Mouse (Mus musculus) brown adipose tissue, adult 24 weeks (tissue): ENCODE results near the gene Gm21987. TPM values are rescaled to one million over a fixed set of nuclear protein-coding genes. Genes with fewer than 3 reads are reported as not detected.

Experiments
- H3K27ac ChIP-seq: fragments of 200-500 bp; replicated peaks from 2 replicates; pipeline ENCODE4 v1.5.1; 2012; ENCODE audit warnings: low read depth, mild to moderate bottlenecking, low read length
- H3K4me1 ChIP-seq: fragments of 200-500 bp; 2 replicates; pipeline ENCODE4 v1.6.1; 2012; ENCODE audit warnings: low read length, mixed read lengths; ENCODE audit not compliant: control insufficient read depth, insufficient read depth, insufficient read length
- H3K4me3 ChIP-seq: fragments of 200-500 bp; 2 replicates; pipeline ENCODE4 v1.5.1; 2012; ENCODE audit warnings: low read depth, mild to moderate bottlenecking, low read length, moderate library complexity; ENCODE audit not compliant: insufficient read depth
- polyA plus RNA-seq: library from polyadenylated mRNA; stranded (reverse); fragments of >200 nt; gene quantifications from 2 replicates; pipeline ENCODE4 v1.2.4, GENCODE M21; 2012; ENCODE audit not compliant: missing spikeins, insufficient read depth, insufficient read length

Gene Gm21987
- 2.9 TPM in 1 of 2 replicates, not detected in the other for polyA plus RNA-seq

DNA sequence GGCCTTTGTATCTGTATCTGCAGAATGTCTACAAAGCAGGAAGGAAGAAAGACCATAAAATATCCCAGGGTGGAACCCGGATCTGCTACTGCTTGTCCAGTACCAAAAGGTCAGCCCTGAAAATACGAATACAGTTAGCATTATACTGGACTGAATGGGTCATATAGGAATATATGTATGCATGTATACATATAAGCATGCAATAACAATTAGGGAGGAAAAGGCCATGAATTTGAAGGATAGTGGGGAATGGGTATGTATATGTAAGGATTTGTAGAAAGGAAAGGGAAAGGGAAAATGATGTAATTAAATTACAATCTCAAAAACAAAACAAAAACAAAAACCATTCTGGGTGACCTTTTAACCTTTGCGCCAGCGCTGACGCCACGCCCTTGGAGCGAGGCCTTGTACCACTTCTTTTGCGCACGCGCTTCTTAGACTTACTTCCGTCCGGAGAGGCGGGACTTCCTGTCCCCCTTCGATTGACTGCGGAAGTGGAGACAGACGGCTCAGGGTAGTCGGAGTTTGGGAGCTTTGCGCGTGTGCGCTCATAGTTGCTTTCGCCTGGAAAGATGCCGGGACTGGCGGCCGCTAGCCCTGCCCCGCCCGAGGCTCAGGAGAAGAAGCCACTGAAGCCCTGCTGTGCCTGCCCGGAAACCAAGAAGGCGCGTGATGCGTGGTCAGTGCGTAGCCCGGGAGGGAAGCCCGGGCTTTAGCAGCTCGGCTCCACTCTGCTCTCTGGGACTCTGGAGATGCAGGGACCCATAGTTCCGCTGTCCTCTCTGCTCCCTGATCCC is at the start of gene Gm21987, which contains the start of gene Cox17:
Gene Gm21987 (plus strand): TSS at position 512 of the 797 bp plus-strand sequence.
Gene Cox17 (plus strand): TSS at position 463 of the 797 bp plus-strand sequence.
- H3K27ac ChIP-seq, result peak within 1 kb of the TSS; percentile 96
- peak within 1 kb of the TSS; percentile 98 for H3K4me3 ChIP-seq
- H3K4me1 ChIP-seq, result peaks cover 4% of the 10 kb centered on the region; the same call in 1 of the 2 replicates

DNA sequence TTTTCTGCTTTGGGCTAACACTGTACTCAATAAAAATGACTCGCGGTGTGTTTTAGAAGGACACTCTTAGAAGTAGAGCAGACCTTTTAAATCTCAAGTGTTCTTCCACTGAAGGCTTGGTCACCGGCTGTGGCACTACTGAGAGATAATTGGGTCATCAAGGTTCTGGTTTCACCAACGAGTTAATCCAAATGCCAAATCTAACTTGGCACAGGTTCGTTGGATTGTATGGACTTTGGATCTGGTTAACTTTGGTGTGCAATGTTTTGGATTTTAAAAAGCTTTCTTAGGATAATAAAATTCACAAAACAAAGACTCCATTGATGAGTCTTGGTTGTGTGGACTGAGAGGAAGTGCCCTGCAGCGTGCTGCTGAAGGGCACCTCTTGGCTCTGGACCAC is 48.4 kb upstream of the Gm21987 start:
- Histone ChIP-seq H3K27ac (no peak overlapping the region), H3K4me1 (no peaks in the 10 kb centered on the region), H3K4me3 (no peak overlapping the region)

DNA sequence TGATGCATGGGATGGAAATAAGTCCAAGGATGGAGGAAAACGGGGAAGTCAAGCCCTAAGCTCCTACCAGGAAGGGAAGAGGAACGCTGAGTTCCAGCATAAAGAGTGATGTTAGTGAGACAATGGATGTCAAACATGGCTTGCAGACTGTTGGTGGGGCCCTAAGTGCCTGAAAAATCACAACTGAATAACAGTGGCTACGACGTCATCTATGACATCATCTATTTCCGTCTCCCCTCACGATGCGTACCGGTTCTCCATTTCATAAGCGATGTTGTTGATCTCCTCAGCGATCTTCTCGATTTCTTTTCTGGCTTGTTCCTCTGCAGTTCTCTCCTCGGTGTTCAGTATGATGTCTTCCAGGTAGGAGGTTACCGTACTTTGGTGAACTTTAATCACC is 44.5 kb upstream of the Gm21987 start:
- no peak overlapping the region for H3K4me3 ChIP-seq

DNA sequence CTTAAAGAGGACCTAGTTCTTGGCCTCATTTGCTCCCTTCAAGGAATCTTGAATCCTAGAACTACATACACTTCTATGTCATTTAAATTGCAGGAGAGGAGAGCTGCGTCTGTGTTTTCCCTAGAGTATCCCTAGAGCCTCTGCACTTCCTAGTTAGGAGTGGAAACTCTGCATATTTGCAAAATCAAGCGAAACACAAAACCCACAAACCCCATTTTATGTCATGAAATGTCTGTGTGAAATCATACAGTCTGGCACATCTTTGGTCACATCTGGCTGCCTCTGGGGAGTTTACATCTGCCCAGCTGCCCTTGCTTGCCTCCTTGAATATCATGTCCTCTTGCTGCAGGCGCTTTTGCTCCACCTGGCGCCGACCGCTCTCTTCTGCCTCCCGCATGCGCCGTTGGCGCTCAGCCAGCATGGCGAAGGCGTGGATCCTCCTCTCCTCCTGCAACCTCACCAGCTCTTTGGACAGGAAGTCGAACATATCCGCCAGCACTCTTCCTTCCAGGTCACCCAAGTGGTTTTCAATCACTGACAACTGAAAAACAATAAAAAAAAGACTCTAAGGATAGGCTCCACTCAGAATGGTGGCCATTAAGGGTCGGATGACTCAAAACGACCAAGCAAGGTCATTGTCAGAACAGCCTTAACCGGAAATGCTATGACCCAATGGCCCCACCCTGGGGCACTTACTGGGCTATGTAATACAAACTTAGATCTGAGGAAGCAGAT is 42.2 kb upstream of the Gm21987 start:
- peak overlapping the region; percentile 0; the same call in 1 of the 2 replicates for H3K4me3 ChIP-seq
- no peak overlapping the region for H3K27ac ChIP-seq

More for the DNA sequence above, 44.5 kb upstream of the Gm21987 start:
- Histone ChIP-seq H3K27ac (no peak overlapping the region), H3K4me1 (peaks cover 7% of the 10 kb centered on the region; the same call in 1 of the 2 replicates)

DNA sequence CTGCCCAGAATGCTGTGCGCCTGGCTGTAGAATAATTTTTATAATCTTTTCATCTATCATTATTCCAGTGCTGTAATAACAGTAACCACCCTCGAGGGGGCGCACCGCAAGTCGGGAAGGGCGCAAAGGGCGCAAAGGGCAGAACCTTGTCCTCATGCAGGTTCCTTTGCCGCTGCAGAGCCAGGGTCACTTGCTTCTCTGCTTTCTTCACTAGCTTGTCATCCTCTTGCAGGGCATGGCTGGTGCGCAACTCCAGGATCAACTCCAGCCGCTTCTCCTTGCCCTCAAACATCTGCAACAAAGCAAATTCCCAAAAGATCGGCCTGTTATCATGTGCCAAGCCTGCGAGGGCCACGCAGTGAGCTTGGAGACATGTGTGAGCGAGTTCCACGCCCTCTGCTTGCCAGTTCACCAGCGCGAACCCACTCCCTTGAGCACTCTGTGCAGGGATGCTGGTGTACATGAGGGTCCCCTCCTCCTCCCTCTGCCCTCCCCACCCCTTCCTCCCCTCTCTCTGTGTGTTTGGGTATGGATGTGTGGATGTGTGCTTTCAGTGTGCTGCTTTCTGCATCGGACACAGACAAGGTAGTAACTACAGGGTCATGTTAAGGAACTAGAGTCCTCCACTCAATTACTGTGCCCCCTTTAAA is 40.1 kb upstream of the Gm21987 start:
- no peak overlapping the region for H3K4me3 ChIP-seq
- peaks cover 7% of the 10 kb centered on the region; the same call in 1 of the 2 replicates for H3K4me1 ChIP-seq
- no peak overlapping the region for H3K27ac ChIP-seq

More for the DNA sequence above, 42.2 kb upstream of the Gm21987 start:
- peaks cover 7% of the 10 kb centered on the region; the same call in 1 of the 2 replicates for H3K4me1 ChIP-seq

DNA sequence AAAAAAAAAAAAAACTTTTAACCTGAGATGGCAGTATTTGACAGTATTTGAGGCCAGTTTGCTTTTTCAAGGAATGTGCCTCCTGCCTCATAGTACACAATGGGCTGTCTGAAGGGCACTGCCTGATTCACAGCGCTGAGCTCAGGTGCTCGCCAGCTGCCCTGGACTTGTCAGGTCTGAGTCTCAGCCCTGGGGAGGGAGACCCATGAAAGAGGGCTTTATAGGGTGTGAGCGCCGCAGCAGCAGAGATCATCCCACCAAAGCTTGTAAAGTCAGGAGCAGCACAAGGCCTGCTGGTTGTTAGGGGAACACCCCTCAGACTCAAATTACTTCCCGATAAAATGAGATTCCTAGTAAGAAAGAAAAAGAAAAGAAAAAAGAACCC is 39.6 kb upstream of the Gm21987 start:
- Histone ChIP-seq H3K4me1 (peaks cover 7% of the 10 kb centered on the region; the same call in 1 of the 2 replicates), H3K27ac (no peak overlapping the region), H3K4me3 (no peak overlapping the region)

DNA sequence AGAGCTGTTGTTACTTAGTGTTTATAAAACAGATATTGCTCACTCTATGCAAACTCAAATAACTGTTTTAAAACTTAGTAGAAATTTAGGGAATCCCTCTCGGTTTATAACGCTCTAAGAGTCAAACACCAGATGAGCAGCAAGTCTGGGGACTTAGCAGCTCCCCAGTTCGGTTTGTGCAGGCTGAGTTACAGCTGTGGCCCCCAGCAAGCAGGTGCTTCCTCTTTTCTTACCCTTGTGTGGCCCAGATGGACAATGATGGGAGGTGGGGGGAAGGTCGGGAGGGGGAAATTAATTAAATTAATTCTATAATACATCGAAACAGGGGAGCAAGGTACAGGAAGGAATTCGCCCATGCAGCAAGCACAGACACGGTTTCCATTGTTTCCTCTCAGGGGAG is 39.2 kb upstream of the Gm21987 start:
- H3K27ac ChIP-seq, result no peak overlapping the region
- no peak overlapping the region for H3K4me3 ChIP-seq
- peaks cover 7% of the 10 kb centered on the region; the same call in 1 of the 2 replicates for H3K4me1 ChIP-seq

DNA sequence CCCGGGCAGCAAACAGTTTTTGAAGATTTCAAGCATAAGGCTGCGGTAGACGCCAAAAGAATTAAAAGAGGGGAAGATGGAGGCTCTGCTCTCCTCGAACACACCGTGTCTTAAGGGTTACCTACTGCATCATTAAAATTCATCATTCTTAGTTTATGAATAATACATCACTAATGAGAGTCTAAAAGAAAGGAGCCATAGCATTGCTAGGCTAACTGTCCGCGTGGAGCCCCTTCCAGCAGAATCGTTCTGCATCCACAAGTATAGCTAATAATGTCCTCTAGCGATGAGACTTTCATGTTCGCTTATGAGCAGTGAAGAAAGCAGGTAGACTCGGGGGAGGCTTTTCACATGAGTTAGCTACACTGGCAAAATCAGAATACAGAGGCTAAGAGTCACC is 38.6 kb upstream of the Gm21987 start:
- no peak overlapping the region for H3K4me3 ChIP-seq
- H3K27ac ChIP-seq, result no peak overlapping the region
- H3K4me1 ChIP-seq, result peaks cover 7% of the 10 kb centered on the region; the same call in 1 of the 2 replicates

DNA sequence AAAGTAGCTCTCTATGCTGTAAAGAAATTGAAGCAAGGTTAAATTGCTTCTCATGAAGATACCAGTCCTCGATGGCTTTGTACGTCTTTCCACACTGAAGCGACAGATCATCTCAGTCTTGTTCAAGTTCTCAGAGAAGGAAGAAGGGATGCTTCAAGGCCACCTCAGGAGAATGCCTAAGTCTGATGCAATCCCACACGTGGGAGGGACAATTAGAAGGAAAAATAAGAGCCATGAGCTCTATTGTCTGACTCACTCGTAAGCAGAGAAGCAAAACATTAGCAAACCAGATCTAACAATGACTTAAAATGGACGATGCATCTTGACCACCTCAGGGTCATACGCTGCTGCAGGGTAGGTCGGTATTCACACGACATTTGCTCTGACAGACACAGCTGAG is 28.3 kb upstream of the Gm21987 start:
- Histone ChIP-seq H3K4me1 (no peaks in the 10 kb centered on the region), H3K27ac (no peak overlapping the region), H3K4me3 (no peak overlapping the region)

DNA sequence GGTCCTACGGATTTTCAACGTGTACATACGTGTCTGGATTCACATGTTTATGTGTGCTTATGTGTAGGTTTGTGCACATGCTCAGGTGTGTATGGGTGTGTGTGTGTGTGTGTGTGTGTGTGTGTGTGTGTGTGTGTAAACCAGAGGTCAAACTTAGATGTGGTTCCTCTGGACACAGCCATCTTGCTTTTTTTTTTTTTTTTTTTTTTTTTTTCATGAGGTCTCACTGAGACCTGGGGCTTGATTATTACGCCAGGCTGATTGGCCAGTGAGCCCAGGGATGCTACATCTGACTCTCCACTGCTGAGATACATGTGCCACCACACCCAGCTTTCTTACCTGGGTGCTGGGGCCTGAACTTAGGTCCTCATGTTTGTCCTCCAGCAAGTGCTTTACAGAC is 27.8 kb upstream of the Gm21987 start:
- no peak overlapping the region for H3K27ac ChIP-seq
- H3K4me1 ChIP-seq, result no peaks in the 10 kb centered on the region

DNA sequence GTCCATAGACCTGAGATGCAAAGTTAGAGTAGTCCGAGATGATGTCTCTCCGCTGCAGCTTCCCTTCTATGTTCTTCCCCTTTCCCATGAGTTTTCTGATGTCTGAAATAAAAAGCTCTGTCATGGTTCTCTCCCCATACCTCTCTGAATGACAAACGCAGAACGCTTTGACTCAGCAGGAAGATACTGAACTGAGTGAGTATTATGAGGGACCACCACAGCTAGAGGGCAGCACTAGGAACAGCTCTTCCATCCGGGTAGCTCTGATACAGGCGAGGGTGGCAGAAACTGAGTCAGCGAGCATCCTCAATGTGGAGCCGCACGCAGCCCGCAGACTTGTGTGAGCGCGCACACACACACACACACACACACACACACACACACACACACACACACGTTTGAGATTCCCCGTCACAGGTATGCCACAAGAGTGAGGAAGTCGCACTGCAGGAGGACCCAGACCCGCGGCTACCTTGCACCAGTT is 25.3 kb upstream of the Gm21987 start:
- H3K4me1 ChIP-seq, result no peaks in the 10 kb centered on the region
- H3K4me3 ChIP-seq, result no peak overlapping the region
- no peak overlapping the region for H3K27ac ChIP-seq

More for the DNA sequence above, 27.8 kb upstream of the Gm21987 start:
- no peak overlapping the region for H3K4me3 ChIP-seq

DNA sequence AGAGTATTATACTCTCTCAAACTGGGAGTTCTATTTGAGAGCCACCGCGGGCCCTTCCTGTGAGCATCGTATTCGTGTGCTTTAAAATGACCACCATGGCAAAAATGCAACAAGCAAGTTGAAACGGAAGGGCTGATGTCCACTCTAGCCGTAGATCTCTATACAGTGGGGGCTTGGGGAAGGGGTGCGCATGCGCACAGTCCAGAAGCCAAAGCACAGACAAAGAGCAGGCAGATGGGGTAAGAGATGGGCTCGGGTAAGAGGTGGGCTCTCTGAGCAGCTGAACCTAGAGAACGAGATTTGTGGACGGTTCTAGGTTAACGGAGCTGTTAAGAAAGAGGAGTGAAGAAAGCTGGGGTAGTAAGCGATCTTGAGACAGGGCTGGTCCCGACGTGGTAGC is 22.5 kb upstream of the Gm21987 start:
- Histone ChIP-seq H3K4me3 (no peak overlapping the region), H3K4me1 (no peaks in the 10 kb centered on the region), H3K27ac (no peak overlapping the region)

DNA sequence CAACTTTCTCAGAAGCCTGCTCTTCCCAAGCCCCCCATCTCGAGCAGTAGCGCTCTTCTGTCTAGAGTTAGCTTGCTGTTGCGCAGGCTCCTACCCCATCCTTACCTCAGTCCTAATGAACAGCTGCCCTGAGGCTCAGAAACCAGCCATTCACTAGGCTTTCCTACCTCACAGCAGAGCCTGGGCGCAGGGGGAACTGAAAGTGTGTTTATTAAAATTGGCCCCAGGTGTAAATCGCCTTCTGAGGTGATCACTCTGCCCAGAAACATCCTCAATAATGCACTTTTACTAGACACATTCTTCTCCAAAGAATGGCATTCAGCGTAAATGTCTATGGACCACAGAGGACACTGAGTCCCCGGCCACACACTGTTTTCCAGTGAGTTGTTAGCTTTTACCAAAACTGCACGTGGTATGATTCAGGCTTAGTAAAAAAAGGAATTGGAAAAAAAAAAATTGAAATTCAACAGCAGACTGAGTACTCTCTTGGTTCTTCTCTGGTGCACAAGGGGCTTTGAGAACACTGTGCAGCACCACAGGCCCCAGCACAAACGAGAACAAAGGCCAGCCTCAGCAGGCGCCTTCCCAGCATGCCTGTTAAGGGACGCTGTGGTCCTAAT is 20.0 kb upstream of the Gm21987 start:
- Histone ChIP-seq H3K4me3 (no peak overlapping the region), H3K4me1 (no peaks in the 10 kb centered on the region), H3K27ac (no peak overlapping the region)

DNA sequence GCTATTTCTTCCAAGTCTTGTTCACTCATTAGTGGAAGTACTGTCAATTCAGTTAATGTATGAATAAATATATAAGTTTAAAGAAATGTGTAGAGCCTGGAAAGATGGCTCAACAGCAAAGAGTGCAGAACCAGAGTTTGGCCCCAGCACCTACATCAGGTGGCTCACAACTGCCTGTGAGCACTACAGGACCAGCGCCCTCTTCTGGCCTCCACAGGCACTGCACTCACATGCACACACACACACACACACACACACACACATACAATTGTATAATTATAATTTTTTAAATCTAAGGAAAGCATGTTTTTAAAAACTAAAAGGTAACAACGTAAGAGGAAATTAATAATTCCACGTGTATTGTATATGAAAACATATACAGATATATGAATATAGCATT is 17.5 kb upstream of the Gm21987 start:
- H3K27ac ChIP-seq, result no peak overlapping the region

More for the DNA sequence above, 17.5 kb upstream of the Gm21987 start:
- Histone ChIP-seq H3K4me3 (no peak overlapping the region), H3K4me1 (no peaks in the 10 kb centered on the region)
